Mouse (Mus musculus) heart, adult 2 months (tissue): Measurements from ENCODE around the gene Taok1.

Source experiments
- CTCF ChIP-seq: fragments of 200-600 bp; IDR thresholded peaks from 2 replicates; pipeline ENCODE4 v1.8.1; 2022; ENCODE audit warnings: antibody characterized with exemption, mild to moderate bottlenecking, moderate library complexity
- EP300 ChIP-seq: fragments of 200-500 bp; IDR thresholded peaks from 2 replicates; pipeline ENCODE4 v1.6.1; 2011; ENCODE audit warnings: low read depth, low read length, control low read depth; ENCODE audit not compliant: insufficient read depth
- POLR2A ChIP-seq: fragments of 200-500 bp; IDR thresholded peaks from 2 replicates; pipeline ENCODE4 v1.6.1; 2011; ENCODE audit warnings: mild to moderate bottlenecking, low read depth, low read length, control low read depth; ENCODE audit not compliant: insufficient read depth

- no peak for TF ChIP-seq CTCF
- no peak for TF ChIP-seq POLR2A
- no peak for TF ChIP-seq EP300
These were observed 41.3 kb upstream of the Taok1 start for GRCm38 (mm10) chr11:77648878-77649277.
